Mouse (Mus musculus) c-Kit-positive CD71-positive TER-119-negative erythroid progenitor cells, embryonic 14.5 days (primary cell): ENCODE measurements at regions not wholly inside any gene's neighbourhood (a gene's known extent, or its start where the extent isn't known, plus 50 kb on each side); places are given as distances from the start of the nearest gene placed in this dataset.

Experiments
- DNase-seq: peaks from one replicate; pipeline ENCODE4 v3.0.0-alpha.2; 2013; ENCODE audit warnings: low read depth

DNA sequence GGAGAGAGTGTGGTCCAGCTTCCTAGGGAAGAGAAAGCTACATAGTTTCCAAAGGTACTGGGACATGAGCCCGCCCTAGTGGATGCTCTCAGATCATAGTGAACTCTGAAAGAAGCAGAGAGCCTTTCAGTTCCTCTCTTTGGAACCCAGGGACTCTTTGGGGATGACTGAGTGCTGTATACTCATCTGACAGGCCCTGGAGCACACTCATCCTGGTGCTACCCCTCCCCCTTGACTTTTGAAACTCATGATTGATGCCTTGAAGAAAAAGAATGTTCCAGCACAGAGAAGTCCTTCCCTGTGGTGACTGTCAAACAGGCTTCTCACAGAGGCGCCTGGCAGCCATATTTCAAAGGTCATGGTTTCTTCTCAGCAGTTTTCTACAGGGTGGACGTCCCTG lies 254.2 kb upstream of the Eif4g2 start:
- no peak for DNase-seq

GRCm38 (mm10) chr7:111322901-111323300 lies 240.1 kb upstream of the Eif4g2 start:
- DNase-seq, result no peak

GRCm38 (mm10) chr7:111319917-111320316 lies 237.1 kb upstream of the Eif4g2 start:
- no peak for DNase-seq

GRCm38 (mm10) chr7:111316479-111316990 lies 233.7 kb upstream of the Eif4g2 start:
- DNase-seq, result no peak

DNA sequence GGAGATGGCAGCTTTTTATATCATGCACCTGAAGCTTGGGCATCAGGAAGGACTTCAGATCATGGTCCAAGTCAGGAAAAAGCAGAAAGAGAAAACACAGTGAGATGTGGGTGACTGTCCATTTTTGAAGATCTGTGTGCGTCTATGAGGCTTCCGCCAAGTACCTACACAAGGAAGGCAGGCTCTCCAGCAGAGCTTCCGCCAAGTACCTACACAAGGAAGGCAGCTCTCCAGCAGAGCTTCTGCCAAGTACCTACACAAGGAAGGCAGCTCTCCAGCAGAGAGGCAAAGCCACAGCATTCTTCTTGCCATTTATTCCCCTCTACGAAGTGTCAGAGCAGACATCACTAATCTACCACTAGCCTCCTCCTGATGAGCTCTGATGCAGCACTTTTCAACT lies 231.1 kb upstream of the Eif4g2 start:
- DNase-seq, result no peak

- DNase-seq, result no peak
Measured at GRCm38 (mm10) chr7:111305196-111305595, 222.4 kb upstream of the Eif4g2 start.

DNA sequence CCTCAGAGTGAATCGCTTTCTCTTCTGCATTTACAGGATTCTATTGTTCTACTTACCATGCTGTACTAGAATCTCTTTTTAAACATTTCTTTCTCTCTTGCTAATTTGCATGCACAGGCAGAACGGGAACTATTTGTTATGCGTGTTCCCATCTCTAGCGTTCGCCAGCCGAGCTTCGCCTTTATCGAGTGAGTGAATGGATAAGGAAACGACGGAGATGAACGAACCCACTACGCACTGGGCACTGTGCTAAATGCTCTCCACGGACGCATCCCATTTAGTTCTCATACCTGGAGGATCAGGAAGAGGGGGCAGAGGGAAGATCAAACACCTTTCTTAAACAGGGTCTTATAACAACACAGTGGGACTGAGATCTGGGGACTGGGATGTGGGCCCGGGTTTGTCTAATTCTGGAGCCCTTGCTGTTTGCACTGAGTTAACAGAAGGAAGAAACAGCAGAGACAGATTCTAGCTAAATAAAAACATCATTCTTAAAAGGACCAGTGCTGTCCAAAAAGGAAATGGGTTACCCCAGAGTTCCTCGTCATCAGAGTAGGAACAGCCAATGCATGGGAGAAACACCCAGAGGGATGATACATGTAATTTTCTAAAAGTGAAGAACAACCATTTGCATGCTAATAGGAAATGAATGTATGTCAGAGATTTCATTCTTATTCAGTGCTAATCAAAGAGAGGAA lies 219.1 kb upstream of the Eif4g2 start:
- no peak for DNase-seq

- DNase-seq, result no peak
Measured at GRCm38 (mm10) chr7:111297174-111297902, 214.5 kb upstream of the Eif4g2 start.

- no peak for DNase-seq
Measured at GRCm38 (mm10) chr7:111283411-111283955, 200.7 kb upstream of the Eif4g2 start.

DNA sequence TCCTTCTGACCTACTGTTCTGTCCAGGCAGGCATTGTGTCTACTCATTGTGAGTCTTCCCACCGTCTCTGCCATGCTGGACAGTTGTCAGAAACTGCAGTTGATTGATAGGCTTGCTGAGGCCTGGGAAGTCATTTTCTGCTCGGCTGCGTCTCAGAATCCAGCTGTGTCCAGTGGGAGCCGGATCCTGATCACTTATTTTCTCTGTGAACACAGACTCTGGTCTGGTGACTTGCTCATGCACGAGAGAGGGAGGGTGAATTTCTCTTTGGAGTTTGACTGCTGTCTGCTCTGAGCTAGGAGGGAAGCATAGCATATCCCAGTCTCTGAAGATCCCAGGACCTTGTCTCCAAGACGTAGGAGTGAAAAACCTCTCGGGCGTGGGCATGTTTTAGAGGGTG lies 199.5 kb upstream of the Eif4g2 start:
- DNase-seq, result no peak

DNA sequence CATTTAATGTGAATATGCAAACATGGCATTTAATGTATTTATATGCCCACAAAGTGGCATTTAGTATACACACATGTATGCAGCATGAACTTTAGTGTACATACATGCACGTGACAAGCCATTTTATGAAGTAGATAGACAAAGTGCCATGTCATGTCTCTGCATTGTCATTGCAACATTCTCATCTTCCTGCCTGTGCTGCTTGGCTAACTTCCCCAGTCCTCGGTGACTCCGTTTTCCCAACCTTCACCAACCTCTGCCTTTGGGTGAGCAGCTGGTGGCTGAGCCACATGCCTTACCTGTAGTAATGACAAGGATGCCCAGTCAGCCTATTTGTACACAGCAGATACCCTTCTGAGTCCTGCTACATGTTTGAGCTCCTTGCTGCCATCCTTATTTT lies 194.9 kb upstream of the Eif4g2 start:
- DNase-seq, result no peak

- no peak for DNase-seq
Measured at GRCm38 (mm10) chr7:111273839-111274238, 191.0 kb upstream of the Eif4g2 start.

- no peak for DNase-seq
Measured at GRCm38 (mm10) chr7:111270874-111271273, 188.0 kb upstream of the Eif4g2 start.

- DNase-seq, result no peak
Measured at GRCm38 (mm10) chr7:111268197-111268596, 185.4 kb upstream of the Eif4g2 start.

DNA sequence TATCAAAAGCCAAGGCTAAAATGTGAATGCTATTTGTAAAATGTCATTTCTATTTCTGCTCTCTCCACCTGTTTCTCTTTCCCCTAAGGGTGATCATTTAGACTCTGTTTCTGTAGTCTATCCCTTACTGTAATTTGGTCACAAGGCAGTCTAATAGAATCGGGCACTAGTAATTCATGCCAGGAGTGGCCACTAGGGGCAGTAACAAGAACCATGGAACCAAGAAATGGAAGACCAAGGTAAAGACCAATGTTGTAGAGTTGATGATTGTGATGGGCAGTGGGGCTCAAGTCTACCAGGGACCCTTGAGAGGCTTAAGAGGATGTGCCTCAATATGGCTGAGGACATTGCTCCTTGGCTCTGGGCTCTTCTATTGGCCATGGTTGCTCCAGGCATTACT lies 180.5 kb upstream of the Eif4g2 start:
- DNase-seq, result no peak

DNA sequence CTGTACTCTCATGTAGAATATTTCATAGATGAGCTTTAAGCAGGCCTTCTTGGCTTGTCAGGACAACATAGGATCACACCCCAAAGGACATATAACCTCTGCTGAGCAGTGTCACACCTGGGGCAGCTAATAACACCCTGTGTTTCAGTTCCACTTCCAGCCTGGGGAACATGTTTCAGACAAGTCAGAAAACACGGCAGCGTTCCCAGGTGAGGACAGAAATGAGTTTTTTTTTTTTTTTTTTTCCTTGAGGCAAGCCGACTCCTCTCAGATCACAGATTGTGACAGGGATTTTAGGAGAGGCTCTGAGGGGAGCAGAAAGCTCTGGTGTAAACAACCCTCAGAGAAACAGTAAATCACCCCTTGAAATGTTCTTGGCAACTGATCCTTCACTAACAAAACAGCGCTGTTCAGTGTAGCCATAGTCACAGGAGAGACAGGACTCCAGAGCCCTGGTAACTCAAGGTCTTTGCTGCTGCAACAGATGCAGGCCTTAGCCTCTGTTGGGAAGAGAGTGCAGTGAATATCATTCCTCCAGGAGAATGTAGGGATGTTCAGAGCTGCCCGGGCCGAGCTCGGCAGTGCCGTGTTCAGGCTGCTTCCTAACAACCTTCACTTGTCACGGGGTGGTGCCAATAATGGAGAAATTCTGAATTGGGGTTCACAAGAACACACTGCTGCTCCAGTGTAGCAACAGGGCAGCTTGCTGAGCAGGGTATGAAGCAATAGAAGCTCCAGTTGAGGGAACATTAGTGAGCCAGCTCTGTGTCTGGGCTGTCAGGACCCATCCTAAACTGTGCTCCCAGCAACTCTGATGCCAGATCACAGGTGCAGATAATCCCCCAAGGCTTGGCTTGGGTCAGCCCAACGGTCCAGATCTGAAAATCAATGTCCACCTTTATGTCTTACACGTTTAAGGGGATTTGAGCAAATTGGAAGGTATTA lies 177.1 kb upstream of the Eif4g2 start:
- no peak for DNase-seq

DNA sequence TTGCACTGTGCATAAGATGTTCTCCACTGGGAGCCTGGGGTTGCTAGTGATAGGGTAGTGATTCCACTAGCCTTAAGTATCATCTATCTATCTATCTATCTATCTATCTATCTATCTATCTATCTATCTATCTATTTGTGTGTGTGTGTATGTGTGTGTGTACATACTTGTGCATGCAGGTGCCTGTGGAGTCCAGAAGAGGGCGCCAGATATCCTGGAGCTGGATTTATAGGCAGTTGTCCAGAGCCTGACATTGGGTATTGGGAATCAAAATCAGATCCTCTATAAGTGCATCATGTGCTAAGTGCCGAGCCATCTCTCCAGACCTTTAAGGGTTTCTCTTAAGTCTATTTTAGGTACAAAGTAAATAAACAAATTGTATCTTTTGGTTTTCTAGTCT lies 175.0 kb upstream of the Eif4g2 start:
- DNase-seq, result no peak

DNA sequence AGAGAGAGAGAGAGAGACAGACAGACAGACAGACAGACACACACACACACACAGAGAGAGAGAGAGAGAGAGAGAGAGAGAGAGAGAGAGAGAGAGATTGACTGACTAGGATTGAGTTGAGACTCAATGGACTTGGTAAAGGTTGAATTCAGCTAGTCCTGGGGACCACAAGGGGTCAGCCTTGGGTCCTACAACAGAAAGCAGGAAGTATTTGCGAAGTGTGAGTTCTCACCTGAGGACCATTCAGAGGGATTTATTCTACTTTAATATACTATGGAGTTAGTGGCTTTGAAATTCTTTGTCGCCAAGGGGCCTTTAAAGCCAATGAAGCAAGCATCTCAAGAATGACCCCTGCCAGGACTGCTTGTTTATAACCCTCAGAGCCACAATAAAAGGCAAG lies 173.4 kb upstream of the Eif4g2 start:
- DNase-seq, result no peak

- peak; percentile 38 for DNase-seq
Measured at GRCm38 (mm10) chr7:111249606-111250005, 166.8 kb upstream of the Eif4g2 start.

DNA sequence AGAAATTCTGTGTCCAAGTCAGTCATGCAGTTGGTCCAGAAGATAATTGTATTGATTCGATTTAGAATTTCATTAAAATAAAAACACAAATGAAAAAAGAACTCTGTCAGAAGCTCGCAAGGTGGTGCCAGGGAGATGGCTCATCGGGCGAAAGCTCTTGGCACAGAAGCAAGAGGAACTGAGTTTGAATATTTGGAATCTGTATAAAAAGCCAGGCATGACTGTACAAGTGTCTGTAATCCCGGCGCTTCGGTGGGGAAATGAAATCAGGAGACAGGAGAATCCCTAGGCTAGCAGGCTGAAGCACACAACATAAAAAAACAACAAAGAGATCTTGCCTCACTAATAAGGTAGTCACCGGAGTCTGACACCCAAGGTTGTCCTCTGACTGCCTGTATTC lies 162.7 kb upstream of the Eif4g2 start:
- no peak for DNase-seq

DNA sequence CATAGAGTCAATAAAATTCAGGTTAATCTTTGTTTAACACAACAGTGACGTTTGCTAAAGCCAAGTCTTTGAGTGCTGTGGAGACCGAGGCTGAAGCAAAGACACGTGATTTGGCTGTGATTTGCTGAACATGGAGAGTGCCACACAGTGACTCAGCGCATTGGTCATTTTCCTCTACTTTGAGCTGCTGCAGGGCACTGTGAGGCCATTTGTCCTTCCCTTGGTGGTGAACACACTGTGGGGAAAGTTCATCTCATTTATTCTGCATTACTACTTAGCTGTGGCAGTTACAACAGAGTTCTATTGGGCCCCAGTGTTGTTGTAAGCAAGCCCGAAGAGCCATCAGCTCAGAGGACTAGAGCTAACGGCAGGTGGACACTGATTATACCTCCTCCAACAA lies 162.2 kb upstream of the Eif4g2 start:
- no peak for DNase-seq

GRCm38 (mm10) chr7:111243831-111244230 lies 161.0 kb upstream of the Eif4g2 start:
- DNase-seq, result no peak
